Mouse (Mus musculus) retina, adult 2 months (tissue): ENCODE data around the gene Robo4.

ENCODE experiments used
- DNase-seq: peaks from one replicate; pipeline ENCODE4 v3.0.0-alpha.2; 2012; ENCODE audit warnings: low read depth, low spot score

Robo4 gene

GRCm38 (mm10) chr9:37453328-37453727 is 51.6 kb downstream of the Robo4 start:
- DNase-seq: no peak

GRCm38 (mm10) chr9:37454011-37454492 is 52.4 kb downstream of the Robo4 start:
- no peak for DNase-seq

- DNase-seq: no peak
Observed at GRCm38 (mm10) chr9:37454991-37455390, 53.3 kb downstream of the Robo4 start.

GRCm38 (mm10) chr9:37455868-37456267 is 54.2 kb downstream of the Robo4 start:
- no peak for DNase-seq

- peak; percentile 23 for DNase-seq
Observed at GRCm38 (mm10) chr9:37456481-37456910, 54.8 kb downstream of the Robo4 start.

- DNase-seq: no peak
Observed at GRCm38 (mm10) chr9:37457151-37457550, 55.5 kb downstream of the Robo4 start.

- no peak for DNase-seq
Observed at GRCm38 (mm10) chr9:37459665-37460042, 58.0 kb downstream of the Robo4 start.

GRCm38 (mm10) chr9:37460043-37460960 is 58.6 kb downstream of the Robo4 start:
- no peak for DNase-seq

- DNase-seq: no peak
Observed at GRCm38 (mm10) chr9:37460961-37461340, 59.3 kb downstream of the Robo4 start.

GRCm38 (mm10) chr9:37461571-37461970 is 59.9 kb downstream of the Robo4 start:
- DNase-seq: no peak

- DNase-seq: peak; percentile 18
Observed at GRCm38 (mm10) chr9:37462764-37463163, 61.1 kb downstream of the Robo4 start.
